Mouse (Mus musculus): ENCODE measurements around the gene Prkcz.

- TF ChIP-seq CTCF (IDR thresholded peaks at IDR 0.05; ENCODE audit: low read depth) (no peak), EP300 (IDR thresholded peaks at IDR 0.05; ENCODE audit: low read depth) (no peak)
These were observed 52.5 kb downstream of the Prkcz start for GRCm38 (mm10) chr4:155308679-155309078.
